Mouse (Mus musculus): ENCODE results near the gene Foxb2. TPM values are rescaled to one million over a fixed set of nuclear protein-coding genes. Genes with fewer than 3 reads are reported as not detected.

Foxb2 gene
- polyA plus RNA-seq, 1 experiment from 2014 or later, result not detected

Other genes starting within 250 kb of the Foxb2 start
- gene Vps13a, start 92.9 kb downstream of the Foxb2 start, polyA plus RNA-seq (2014; fragmentation: Nextera tagmentation; extraction: Ambion mirVana), result 10.7 and 11.3 TPM in 2 replicates
- gene Prune2, start 82.3 kb upstream of the Foxb2 start, polyA plus RNA-seq (2014; fragmentation: Nextera tagmentation; extraction: Ambion mirVana), result 11.3 and 11.6 TPM in 2 replicates

All from heart, embryonic 14.5 days (tissue).